Mouse (Mus musculus) kidney, adult 18-20 months (tissue): ENCODE data around the gene Slc6a12.
A peak's percentile ranks its signal among the peaks of the same experiment; 100 is the strongest.
"Not testable (repeated sequence)": the region's sequence is repeated elsewhere in the genome, so short reads cannot be mapped to it uniquely, and the experiment has no call there.

ENCODE experiments used
- DNase-seq: peaks from one replicate; pipeline ENCODE4 v3.0.0; 2021

The Slc6a12 gene

DNA sequence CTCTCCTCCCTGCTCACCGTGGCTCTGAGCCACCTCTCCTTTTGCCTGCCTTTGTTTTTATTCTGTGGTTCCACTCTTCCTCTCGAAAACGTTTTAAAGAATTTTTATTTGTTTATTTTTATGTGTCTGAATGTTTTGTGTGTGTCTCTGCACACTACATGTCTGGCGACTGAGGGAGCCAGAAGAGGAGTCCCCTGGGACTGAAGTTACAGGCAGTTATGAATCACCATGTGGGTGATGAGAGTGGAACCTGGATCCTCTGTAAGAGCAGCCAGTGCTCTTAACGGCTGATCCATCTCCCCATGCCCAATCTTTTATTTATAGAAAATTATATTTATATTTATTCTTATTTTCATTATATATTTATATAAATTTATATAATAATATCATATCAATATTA is 1.5 kb downstream of the Slc6a12 start:
- DNase-seq = no peak

DNA sequence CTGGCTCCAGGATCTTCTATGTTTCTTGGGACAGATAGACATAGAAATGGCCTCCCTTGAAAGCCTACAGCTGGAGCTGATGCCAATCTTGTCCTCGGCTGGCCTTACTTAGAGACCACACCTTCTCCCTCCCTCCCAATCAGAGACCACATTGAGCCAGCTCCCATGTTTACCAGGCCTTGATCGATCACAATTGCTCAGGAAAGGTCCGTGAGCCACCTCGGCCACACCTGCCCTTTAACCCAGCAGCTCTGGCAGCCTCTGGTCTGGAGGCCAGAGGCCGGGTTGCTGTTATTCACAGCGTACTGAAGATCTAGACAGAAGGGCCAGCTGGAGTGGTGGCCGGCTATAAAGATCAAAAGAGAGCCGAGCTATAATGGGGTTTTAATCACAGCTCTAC is 3.6 kb downstream of the Slc6a12 start:
- no peak for DNase-seq

DNA sequence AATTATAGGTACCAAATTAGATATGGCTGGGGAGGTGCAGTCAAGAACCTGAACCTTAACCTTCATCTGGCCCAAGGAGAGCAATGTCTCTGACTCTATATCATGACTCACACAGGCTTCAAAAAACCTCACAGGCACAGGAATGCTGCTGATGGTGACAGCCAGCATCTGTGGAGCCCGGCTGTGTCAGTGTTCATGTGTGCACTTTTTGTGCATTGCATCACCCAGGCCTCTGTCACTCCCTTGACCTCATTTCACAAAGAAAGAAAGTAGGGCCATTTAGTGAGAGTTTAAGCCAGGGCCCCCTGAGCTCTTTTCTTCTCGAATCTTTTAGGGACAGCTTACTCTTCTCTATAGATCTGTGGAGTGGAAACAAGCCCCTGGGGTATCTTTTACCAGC is 9.4 kb downstream of the Slc6a12 start:
- no peak for DNase-seq

DNA sequence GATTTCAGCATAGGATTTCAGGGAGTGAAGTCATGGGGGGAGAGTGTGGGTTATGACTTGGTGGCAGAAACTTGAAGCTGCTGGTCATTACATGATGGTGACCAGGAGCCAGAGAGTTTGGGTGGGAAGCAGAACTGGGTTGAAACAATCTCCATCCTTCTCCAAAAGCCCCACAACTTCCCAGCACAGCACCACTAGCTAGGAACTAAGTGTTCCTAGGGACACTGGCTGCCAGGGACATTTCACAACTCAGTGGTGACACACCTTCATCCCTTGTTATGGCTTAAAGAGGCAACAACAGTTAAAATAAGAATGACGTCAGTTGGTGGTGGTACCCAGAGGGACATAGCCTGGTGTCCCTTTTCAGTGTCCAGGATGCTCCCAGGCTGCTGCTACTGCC is 13.2 kb downstream of the Slc6a12 start:
- DNase-seq = no peak

DNA sequence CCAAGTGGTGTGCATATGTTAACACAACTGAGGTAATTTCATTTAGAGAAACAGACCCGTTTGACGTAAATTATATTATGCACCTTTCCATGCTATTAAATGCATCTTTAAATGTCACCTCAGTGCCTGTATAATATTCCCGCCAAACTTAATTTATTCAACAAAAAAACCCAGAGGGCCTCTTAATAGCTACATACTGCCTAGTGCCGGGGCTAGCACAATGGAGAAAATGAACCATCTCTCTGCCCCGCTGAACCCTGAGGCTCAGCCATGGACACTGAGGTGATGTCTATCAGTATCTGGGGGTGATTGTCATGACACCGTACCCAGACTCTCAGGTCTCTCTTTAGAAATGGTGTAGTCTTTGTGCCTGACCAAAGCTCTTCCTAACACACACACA is 14.4 kb downstream of the Slc6a12 start:
- no peak for DNase-seq

DNA sequence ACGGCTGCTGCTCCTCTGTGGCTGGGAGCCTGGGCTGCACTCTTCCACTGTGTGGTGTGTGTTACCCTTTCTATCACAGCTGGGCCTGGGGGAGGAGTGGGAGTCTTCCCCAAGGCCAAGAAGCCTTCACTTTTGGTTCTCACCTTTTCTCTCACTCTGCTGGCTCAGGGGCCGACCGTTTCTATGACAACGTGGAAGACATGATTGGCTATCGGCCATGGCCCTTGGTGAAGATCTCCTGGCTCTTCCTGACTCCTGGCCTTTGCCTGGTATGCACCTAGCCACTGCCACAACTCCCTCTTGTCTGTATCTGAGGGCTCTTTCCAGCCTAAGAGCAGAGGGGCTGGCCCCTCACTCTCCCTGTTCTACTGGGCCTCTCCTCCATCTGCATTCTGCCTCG is 20.2 kb downstream of the Slc6a12 start:
- no peak for DNase-seq

DNA sequence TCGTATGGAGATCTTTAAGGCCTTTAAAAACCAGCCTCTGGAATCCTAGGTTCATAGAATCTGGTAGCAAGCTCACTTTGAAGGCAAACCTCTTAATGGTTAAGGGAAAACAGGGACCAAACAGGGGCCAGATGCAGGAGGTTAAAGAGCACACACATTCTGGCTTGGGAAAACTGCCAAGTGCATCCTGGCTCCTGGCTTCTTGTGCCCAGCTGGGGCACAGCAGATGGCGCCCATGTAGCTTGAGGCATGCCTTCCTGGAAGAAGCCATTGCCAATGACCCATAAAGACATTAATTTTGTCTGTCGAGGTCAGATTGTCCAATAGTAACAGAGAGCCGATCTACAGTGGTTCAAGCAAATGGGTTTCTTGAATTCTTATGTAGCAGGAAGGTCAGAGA is 21.1 kb downstream of the Slc6a12 start:
- peak; percentile 45 for DNase-seq

DNA sequence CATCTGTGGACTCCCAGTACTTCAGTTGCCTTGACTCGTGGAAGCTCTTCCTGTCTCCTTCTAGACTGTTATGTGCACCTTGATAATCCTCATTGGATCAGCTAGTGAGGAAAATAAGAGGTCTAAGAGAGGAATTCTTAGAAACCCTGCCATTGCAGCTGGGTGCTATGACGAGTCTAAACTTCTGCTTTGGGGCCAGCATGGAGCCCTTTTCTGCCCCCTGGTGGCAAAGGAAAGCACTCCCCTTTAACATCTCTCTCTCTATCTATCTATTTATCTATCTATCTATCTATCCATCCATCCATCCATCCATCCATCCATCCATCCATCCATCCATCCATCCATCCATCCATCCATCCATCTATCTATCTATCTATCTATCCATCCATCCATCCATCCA is 23.7 kb downstream of the Slc6a12 start:
- DNase-seq = not testable (repeated sequence)

DNA sequence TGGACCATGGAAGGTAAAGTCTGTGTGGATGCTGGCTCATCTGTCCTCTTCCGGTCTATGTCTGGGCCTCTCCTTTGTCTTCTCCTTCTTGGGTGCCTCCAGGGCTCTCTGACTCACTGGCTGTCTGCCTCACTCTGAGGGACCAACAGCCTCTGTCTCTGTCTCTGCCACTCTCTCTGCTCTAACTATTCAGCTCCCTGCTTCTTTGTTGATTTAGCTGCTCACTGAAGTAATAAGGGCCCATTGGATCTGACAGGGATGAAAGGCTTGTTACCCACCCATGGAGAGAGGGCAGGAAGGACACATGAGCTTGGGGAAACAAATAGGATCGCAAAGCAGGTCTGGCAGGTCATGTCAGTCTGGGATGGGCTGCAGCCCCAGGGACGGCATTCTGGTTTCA is 24.2 kb downstream of the Slc6a12 start:
- DNase-seq = no peak

DNA sequence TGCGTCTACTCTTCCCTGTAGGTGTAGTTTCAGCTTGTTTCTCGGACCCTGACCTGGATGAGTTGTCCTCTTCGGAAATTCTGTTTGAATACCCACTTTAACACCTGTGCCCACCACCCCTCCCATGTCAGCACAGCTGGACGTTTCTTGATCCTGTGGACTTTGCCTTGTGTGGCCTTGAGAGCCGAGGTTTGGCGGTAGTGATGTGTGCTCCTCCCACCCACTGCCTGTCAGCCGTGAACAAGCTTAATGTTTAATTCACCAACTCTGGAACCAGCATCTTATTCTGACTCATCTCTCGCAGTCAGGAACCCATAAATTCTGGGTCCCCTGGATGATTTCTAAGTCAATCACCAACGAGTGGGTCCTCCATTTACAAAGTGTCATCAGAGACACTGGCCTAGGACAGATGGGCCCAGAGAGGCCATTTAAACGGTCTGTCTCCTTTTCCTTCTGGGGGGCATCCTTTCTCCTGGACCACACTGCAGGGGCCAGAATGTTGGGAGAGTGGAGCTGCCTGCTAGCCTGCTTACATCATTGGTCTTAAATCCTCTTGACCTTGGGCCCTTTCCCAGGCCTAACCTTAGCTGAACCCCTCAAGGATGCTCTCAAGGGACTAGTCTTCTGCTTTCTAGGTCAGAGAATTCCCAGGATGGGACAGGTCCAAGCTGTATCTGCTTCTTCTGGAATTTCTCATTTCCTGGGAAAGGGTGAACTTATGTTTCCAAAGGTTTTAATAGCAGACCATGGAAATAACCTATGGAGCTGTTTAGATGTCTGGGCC is 28.5 kb downstream of the Slc6a12 start:
- peak; percentile 45 for DNase-seq

DNA sequence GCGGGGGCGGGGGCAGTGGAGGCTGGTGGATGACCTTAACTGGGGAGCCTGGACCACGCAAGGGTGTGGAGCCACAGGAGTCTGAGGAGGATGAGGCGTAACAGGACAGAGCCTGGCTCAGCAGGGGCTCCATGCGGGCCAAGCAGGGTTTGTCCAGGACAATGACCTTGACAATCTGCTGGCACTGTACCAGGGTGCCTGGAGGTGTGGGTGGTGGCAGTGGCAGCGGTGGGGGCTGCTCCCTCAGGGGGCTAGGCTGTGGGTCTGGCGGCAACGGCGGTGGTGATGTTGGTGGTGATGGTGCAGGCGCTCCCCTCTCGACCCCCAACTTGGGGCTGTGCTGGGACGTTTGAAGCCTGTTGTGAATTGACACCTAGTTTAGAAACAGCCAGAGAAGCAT is 33.3 kb downstream of the Slc6a12 start:
- DNase-seq = no peak

DNA sequence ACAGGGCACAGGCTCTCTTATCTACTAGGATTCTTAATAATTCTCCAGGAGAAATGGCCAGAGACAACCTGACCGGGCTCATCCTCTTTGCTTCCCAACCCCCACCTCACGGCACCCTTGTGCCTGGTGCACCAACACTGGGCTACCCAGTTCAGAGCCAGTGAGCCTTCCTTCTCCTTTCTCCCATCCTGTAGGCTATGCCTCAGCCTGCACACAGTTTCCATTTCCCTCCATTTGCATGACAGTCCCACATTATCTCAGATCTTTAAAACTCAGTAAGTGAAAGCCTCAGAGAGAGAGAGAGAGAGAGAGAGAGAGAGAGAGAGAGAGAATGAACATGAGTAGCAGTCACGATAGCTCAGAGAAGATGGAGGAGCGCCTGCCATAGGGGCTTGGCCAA is 35.4 kb downstream of the Slc6a12 start:
- no peak for DNase-seq

DNA sequence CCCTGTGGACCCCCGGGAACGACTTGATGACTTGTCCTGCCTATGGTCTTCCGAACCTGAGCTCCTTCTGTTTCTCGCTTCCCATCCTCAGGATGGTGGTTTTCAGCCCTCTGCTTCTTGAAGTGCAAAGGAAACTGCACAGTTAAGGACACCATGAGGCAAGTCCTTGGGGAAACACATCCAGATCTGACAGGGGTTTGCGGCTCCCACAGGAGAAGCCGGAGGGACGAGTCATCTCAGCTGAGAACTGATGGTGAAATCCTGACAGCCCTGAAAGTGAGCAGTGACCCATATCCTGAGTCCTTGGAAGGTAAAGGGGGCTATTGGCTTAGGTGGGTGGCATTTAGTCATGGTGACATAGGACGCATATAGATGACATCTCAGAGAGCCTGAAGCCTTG is 37.7 kb downstream of the Slc6a12 start:
- no peak for DNase-seq

DNA sequence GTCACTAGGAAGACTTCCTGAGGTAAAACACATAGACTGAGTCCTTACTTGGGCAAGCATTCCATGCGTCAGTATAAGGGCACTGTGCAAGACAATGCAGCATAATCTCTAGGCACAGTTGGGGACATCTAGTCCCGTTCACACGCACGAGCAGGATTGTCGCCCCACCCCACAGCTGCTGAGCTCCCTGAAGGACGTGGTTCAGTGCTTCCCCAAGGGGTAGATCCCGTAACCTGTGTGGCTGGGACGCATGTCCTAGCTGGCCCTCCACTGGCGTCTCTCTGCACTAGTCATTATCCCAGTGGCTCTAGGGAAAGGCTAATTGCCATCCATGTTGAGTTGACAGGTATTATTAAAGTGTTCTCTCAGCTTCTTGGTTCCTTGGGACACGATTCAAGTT is 39.2 kb downstream of the Slc6a12 start:
- DNase-seq = no peak

DNA sequence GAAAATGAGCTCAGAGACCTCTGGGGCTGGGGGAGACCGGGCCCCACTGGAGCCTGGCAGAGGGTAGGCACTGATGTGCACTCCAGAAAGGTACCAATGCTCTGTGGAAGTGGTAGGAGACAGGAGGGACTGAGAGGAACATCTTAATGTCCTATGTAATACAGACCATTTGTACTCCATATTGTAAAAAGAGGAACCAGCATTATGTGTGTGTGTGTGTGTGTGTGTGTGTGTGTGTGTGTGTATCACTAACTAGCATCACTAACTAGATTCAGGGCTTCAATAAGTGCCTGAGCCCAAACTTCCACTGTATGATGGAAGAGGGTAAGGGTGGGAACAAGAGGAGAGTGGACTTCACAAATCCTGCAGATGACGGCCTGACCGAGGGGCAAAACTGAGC is 42.5 kb downstream of the Slc6a12 start:
- no peak for DNase-seq

DNA sequence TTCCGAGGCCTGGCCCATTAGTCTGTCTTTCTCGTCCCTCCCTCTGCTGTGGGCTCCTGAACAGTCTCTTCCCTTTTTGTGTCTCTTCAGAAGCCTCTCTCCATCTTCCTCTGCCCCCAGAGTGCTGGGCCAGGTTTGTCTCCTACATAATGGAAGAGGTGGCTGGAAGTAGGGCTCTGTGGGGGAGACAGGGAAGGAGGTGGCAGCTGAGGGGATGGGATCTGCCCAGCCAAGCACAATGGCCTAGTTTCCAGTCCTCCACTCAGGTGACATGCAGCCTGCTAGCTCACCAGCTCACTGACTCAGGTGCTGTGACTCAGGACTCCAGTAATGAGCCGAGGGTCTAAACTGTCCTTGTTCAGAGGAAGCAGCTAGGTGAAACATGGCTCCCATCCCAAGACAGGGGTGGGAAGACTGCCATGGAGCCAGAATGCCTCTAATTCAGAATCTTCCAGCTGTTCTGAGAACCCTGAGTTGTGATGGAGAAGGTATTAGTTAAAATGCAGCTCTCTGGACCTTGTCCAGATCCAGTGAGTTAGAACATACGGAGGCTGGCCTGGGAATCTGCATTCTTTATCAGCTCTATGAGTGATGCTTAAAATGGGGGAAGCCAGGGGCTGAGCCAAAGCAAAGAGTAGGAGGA is 49.9 kb downstream of the Slc6a12 start:
- DNase-seq = no peak

DNA sequence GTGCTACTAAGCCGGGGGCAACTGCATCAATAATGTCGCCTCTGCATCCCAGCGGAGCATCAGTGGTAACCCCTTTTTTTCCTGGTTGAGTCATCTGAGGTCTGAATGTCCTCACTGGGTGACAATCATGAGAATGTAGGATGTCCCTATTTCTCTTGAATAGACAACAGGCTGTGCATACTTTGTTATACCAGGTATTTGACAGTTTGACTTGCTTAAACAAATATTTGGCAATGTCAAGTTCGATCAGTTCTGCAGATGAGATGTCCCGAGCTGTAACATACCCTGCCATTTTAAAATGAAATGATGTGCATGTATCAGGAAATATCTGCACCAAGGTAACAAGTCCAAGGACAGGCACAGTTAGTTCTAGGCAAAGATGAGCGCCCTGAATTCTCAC is 58.3 kb downstream of the Slc6a12 start:
- DNase-seq = no peak

DNA sequence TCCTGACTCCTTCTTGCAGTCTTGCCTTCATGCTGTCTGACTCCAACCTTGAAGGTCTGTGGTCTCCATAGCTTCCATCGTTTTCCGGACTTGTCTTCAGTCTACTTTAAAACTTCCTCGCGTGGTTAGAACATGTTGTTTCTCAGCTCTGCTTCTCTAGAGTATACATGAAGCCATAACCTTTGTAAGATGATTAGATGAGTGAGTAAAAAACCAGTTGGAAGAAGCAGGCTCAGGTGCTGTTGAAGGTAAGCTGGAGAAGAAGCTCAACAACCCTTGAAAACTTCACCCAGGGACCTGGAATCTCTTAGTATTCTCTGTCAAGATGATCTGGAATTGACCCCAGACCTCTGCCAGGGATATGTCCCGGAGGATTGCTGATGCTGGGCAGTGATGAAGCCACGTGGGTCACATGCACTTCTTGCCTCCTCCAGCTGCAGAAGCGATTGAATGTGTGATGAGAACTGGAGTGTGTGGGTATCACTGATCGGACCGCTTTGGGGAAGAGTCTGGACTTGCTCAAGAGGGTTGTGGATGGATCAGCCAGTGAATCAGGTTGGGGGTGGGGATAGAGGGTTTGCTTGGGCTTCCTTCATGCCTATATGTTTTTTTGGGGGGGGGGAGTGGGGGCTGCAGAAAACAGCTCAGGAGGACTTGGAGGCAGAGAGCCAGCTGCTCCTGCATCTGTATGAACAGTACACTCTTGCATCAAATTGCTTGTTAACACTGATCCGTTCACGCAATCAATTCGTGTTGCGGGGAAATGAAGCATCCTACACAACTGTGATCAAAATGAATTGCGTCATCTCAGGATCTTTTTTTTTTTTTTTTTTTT is 59.2 kb downstream of the Slc6a12 start:
- no peak for DNase-seq

DNA sequence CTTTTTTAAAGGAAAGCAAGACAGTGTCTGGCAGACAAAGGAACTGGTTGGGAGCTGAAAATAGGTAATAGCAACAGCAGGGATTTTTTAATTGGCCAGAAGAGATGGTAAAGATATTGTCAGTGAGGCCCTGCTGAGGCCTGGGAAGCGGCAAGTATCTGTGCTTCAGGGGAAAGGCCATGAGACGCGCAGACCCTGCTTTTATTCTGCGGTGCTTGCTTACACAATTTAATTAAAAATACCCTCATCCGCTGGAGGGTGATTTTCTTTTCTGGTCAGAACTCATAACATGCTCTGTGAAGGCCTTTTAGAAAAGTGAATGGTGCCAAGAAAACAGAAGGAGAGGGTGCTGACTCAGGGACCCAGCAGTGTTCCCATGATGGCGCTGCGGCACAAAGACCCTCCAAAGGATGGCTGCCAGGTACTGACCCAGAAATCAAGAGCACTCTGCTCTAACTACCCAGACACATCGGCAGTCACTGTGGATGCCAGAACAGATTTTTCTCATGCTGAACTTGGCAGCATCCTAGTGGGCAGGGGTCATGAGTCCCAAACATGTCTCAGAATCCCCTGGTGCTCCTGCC is 59.9 kb downstream of the Slc6a12 start:
- DNase-seq = no peak

DNA sequence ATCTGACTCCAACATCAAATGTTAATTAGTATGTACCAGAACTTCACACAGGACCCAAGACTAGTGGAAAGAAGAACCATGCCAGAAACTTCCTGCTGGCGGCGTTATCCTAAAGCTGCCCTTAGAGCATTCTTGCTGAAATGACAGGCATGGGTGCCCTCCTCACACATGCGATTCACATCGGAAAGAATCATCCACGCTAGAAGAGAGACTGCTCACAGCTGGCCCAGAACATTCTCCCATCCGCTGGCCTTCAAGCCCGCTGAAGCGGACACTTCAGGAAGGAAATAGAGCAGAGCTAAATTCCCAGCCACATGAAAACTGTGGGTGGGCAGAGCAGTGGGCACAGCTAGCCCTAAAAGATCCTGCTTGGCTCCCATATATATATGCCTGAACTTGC is 62.4 kb downstream of the Slc6a12 start:
- no peak for DNase-seq

DNA sequence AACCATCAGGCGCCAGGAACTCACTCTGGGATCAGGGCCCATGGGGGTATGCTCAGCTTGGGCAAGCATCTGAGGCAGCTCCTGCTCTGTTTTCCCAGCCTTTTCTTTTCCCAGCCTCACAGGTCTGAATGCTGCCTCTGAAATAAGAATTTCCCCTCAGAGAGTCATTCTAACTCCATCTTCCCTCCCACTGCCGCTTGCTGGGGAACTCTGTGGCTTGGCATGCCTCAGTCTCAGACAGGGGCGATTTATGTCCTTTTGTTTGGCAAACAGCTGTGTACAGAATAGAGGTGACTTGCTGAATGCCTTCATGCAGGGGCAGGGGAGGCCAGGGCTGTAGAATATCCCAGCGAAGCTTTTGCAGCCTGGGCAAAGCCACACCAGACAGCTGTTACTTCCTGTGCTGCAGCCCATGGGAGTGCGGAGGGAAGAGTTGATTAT is 64.7 kb downstream of the Slc6a12 start:
- DNase-seq = no peak

DNA sequence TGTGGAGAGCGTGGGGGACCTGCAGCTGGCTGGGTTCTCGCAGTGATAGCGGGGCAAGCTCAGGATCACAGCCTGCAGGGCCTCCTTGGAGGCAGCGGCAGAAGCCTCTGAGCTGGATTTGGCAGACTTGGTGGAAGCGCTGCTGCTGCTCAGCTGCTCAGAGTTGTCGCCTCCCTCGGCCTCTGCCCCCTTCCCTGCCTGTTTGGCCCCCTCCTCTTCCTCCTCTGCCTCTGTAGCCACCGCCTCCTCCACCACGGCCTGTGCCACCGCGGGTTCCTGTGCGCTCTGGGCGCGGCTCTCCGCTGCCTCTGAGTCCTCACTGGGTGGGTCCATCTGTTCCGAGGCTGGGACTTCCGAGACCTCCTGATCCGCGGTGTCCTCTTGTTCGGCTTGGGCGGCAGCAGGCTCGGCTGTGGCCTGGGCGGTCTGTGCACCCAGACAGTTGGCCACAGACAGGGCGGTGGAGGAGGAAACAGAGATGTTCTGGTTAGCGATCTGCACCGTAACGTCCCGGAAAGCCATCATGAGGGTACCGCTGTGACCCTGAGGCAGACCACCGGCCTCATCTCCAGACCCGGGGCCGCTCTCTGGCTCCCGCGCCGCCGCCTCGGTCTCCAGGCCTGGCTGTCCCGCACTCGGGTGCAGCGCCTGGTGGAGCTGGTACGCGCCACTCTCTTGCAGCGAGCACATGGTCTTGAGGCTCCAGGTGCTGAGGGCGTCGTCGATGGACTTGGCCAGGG is 69.9 kb downstream of the Slc6a12 start:
- no peak for DNase-seq
